Mouse (Mus musculus) Muller cell, postnatal 12 days (primary cell): ENCODE measurements around the gene Ptprg.

Source experiments
- DNase-seq: peaks from one replicate; pipeline ENCODE4 v3.0.0-alpha.2; 2015; ENCODE audit errors: inconsistent ontology term

Ptprg gene

DNA sequence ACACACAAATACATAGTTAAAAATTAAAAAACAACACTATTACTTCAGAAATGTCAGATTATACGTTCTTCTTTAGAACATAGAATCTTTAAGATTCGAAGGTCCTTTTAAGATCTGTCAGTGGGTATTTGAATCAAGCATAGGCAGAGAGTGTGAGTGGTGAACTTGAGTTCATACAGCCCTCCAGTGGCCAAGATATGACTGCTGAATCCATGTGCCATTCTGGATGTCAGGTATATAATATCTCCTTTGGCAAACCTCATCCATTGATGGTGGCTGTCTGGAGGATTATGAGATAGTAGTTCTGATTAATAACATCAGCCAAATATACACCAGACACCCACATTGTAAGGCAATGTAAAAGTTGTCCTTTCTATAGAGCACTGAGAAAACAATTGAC lies 266.0 kb downstream of the Ptprg start:
- no peak for DNase-seq

DNA sequence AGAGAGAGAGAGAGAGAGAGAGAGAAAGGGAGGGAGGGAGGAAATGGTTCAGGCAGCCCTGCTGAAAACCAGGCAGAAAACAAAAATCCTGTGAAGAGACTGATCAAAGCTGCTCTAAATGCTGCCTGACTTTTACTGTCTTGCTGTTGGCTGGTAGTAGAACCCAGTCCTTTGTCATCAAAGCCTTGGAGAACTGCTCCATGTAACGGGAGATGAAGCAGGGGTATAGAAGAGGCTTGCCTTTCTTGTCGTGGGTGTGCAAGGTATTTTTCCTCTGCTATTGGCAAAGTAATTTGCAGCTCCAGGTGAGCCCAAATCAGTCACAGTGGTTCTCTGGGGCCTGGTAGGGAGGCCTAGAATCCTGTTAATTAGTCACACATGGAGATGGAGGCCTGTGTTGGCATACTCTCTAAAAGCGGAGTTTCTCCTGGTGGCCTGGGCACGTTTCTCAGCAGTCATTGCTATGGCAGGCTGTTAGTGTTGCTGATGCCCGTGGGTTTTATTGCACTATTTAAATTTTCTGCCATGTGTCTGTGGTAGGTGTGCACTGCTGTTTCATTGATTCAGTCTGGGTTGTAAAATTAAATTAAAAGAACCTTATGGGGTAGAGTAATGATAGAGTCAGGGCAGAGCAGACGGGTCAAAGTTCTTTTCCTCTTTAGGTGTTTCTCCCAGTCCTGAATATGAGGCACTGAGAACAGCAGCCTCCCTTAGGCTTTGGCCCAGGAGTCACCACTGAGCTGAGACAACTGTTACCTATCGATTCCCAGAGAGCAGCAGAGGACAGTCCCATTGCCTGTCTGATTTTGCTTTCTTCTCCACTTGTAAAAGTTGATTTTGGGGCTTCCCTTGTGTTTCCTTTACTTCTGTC lies 269.7 kb downstream of the Ptprg start:
- DNase-seq, result no peak

DNA sequence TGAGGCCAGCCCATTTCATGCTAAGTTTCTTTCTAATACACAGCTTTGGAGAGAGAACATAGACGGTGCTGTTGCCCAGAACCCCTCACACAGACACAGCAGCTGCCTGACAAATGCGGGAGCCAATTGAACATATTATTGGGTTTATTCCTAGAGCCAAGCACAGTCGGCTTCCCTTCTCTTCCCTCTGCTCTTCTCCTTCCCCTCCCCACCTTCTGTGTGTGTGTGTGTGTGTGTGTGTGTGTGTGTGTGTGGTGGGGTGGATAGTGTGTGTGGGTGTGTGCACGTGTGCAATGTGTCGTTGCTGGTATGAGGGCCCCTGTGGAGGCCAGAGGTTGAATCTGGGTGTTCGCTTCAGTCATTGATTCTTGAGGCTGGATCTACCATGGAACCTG lies 270.4 kb downstream of the Ptprg start:
- no peak for DNase-seq

GRCm38 (mm10) chr14:11824915-11825314 lies 271.6 kb downstream of the Ptprg start:
- no peak for DNase-seq

GRCm38 (mm10) chr14:11825551-11825950 lies 272.2 kb downstream of the Ptprg start:
- no peak for DNase-seq

GRCm38 (mm10) chr14:11828086-11828485 lies 274.8 kb downstream of the Ptprg start:
- no peak for DNase-seq

- no peak for DNase-seq
These were observed 280.3 kb downstream of the Ptprg start for GRCm38 (mm10) chr14:11833678-11834077.

- DNase-seq, result no peak
These were observed 282.5 kb downstream of the Ptprg start for GRCm38 (mm10) chr14:11835706-11836445.

GRCm38 (mm10) chr14:11837714-11838113 lies 284.4 kb downstream of the Ptprg start:
- no peak for DNase-seq

- DNase-seq, result no peak
These were observed 288.3 kb downstream of the Ptprg start for GRCm38 (mm10) chr14:11841621-11842020.

DNA sequence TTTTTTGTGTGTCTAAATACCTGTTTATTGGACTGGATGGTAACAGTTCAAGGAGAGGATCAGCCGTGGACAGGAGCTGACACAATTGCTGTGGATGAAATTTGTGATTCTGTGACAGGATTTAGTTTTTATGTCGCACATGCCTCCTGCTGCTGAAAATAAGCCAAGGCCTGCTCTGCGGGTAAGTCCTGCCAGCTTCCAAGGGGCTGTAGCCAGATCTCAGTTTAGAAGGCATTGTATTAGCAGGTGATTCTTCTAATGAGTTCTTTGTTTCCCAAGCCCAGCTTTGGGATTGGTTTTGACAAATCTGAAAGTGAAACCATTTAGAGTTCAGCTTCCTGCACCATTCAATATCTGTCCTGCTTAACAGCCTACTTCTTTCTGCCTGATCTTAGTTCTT lies 299.6 kb downstream of the Ptprg start:
- DNase-seq, result peak; percentile 74

DNA sequence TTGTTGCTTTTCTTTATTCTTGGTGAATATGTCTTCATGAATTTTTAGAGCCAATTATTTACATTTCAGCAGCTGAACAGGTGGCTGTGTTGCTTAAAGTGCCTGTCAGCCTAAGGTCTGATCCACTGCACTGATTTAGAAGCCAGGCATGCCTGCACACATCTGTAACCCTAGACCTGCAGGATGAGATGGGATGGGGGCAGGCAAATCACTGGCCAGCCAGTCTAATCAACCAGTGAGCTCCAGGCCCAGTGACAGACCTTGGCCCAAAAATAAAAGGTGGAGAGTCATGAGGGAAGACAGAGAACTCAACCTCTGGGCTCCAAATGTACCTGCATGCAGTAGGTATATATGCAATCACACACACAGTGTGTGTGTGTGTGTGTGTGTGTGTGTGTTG lies 302.2 kb downstream of the Ptprg start:
- DNase-seq, result no peak

DNA sequence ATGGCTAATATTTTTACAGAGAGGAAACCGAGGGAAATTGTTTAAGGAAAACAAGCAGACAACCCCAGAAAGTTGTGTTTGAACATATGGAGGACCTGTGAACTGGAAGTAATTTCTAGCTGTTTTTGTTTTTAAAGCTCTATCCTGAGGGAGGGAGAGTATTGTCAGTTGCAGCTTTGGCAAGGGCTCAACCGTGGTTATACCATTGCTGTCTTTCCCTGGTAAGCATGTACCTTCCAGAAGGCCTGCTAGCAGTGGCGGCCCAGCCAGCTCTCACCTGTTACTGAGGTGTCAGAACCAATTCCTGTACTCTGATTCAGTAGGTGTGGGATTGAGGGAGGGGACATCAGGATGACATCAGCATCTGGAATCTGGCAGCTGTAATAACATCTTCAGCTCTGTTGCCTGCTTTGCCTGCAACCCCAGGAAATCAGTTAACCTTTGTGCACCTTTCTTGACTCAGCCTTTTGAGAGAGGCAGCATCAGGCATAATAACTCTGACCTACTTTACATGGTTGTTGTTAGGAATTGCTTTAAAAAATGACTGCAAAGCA lies 304.7 kb downstream of the Ptprg start:
- DNase-seq, result no peak

DNA sequence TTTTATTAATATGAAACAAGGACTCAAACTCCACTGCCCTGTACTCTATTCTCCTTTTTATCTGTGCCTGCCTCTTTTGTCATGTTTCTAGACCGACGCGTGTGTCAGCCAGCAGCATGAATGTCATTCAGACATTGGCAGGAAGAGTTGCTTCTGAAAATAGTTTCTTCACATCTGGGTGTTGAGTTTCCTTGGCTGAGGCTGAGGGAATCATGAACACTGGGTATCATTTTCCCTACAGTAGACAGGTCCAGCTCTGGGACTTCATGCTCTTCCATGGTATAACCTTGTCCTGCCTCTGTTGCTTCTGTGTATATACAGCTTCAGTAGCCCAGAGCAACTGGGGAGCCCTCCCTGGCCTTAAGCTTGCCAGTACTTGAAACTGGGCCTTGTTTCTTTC lies 310.0 kb downstream of the Ptprg start:
- no peak for DNase-seq

- DNase-seq, result no peak
These were observed 311.5 kb downstream of the Ptprg start for GRCm38 (mm10) chr14:11864840-11865239.

DNA sequence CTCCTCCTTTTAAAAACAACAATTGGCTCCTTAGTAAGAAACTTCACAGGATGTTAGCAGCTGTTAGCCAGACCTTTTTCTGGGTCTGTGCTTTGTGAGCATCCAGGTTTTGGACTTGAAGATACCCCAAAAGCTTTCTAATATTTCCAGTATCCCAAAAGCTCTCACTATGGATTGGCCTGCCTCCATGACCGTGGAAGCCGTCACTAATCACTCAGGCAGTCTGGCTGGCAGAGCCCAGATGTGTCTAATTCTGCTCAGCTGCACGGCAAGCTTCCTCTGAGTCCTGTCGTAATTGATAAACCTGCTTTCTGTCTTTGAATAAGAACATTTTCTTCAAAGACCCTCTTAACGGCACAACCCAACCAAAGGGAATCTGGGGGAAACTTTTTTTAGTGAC lies 312.0 kb downstream of the Ptprg start:
- no peak for DNase-seq

DNA sequence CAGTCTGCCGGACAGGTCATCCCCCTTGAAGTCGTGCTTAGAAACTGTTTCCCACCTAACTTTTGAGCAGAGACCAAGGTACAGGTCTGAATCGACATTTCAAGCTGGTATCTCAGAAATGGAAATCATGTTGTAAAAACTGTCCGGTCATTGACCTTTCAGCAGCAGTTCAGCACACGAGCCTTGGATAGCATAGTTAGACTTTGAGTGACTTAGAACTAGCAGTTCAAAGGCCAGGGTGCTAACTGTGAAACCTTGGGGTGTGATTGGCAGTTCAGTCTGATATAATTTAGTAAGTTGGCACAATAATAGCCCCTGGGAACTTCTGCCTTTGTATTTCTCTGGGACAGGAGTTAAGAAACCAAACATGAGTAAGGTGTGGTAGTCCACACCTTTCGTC lies 312.5 kb downstream of the Ptprg start:
- DNase-seq, result no peak

DNA sequence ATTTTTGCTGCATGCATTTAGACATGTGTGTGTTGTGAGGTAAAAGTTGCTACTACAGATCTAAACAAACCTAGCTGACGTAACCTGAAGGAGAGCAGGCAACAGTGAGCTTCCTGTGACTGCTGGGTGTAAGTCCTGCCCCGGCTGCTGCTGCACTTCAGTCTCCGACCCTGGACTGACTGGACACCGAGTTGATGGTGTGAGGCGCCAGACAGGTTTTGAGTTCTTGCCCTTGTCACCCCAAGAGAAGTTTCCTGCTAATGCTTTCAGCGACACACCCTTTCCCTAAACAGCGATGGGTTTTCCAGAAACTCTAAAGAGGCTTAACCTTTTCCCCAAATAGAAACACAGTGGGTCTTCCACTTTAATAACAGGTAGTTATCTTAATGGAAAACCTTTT lies 313.1 kb downstream of the Ptprg start:
- DNase-seq, result no peak

DNA sequence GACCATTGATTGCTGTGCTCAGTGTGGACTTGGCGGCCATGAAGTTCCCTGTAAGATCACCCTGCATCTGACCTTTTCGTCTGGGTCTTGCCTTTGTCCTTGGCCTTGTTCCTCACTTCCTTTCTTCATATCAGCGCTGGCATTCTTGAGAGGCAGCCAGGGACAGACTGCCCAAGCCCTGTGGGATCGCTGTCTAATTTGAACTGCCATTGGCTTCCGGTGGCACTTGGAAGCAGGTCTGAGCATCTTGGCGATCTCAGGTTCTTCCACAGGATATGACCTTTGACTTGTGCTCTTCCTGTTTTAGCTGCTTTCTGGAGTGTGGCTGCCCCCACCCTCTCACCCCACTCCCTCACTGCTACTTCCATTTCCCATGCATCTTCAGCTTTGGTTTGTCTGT lies 315.3 kb downstream of the Ptprg start:
- DNase-seq, result no peak

DNA sequence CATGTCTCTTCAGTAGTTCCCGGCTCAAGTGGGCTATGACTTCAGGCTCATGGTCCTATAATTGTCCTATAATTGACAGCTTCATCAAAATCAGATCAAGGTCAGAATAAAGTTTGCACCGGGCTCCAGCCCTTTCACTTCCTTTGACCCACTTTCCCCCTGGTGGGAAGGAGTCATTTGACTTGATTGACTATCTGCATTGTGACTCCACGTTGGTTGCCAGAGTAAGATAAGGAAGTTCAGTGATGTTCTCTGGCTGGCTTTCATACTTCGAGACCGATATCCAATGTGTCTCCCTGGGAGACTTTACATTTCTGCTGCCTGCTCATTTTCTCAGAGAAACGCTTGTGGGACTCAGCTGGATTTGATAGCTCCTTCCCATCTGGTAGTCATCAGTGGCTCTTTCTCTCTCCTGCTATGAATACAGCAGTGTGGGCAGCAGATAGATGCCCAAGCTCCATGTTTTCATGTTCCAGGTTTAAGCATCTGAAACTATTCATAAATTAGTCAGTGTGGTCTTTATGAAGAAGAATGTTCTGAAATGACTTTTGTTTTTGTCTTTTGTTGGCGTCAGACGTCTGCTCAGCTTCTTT lies 318.5 kb downstream of the Ptprg start:
- DNase-seq, result peak; percentile 42

GRCm38 (mm10) chr14:11874266-11874665 lies 320.9 kb downstream of the Ptprg start:
- no peak for DNase-seq
